Mouse (Mus musculus): ENCODE results near the gene Ogdhl.

- TF ChIP-seq CTCF (IDR thresholded peaks at IDR 0.05; ENCODE audit: extremely low read depth, insufficient read depth, low read length) (no peak), POLR2A (IDR thresholded peaks at IDR 0.05; ENCODE audit: extremely low read depth, insufficient read depth, low read length) (no peak)
Observed at GRCm38 (mm10) chr14:32379395-32380098, 57.7 kb downstream of the Ogdhl start.
